Mouse (Mus musculus) limb, embryonic 13.5 days (tissue): ENCODE measurements around the gene Retreg1. TPM values are rescaled to one million over a fixed set of nuclear protein-coding genes. Genes with fewer than 3 reads are reported as not detected.

ENCODE experiments used
- ATAC-seq: fragments of 200-750 bp; cut with Nextera tagmentation; 2 replicates; pipeline ENCODE4 v1.8.0; 2017; ENCODE audit warnings: low read depth, moderate number of reproducible peaks, moderate TSS enrichment; ENCODE audit not compliant: low FRiP score
- H3K27ac ChIP-seq: fragments of 300-500 bp; sonication (generic); 2 replicates; pipeline ENCODE4 v1.5.1; 2015; ENCODE audit warnings: inconsistent platforms, mild to moderate bottlenecking, moderate library complexity
- H3K27me3 ChIP-seq: fragments of 300-500 bp; sonication (generic); 2 replicates; pipeline ENCODE4 v1.6.1; 2015; ENCODE audit warnings: mild to moderate bottlenecking, inconsistent platforms
- H3K36me3 ChIP-seq: fragments of 300-500 bp; sonication (generic); 2 replicates; pipeline ENCODE4 v1.6.1; 2015; ENCODE audit warnings: inconsistent platforms, mild to moderate bottlenecking, moderate library complexity
- H3K4me1 ChIP-seq: fragments of 300-500 bp; sonication (generic); 2 replicates; pipeline ENCODE4 v1.6.1; 2015; ENCODE audit warnings: inconsistent platforms
- H3K4me2 ChIP-seq: fragments of 300-500 bp; sonication (generic); replicated peaks from 2 replicates; pipeline ENCODE4 v1.6.1; 2015; ENCODE audit warnings: inconsistent platforms, mild to moderate bottlenecking, moderate library complexity
- H3K4me3 ChIP-seq: fragments of 300-500 bp; sonication (generic); 2 replicates; pipeline ENCODE4 v1.5.1; 2015; ENCODE audit warnings: moderate library complexity, mild to moderate bottlenecking, inconsistent platforms
- H3K9ac ChIP-seq: fragments of 300-500 bp; sonication (generic); 2 replicates; pipeline ENCODE4 v1.6.1; 2015; ENCODE audit warnings: mild to moderate bottlenecking, inconsistent platforms
- H3K9me3 ChIP-seq: fragments of 300-500 bp; sonication (generic); 2 replicates; pipeline ENCODE4 v1.6.1; 2016; ENCODE audit warnings: inconsistent platforms
- WGBS: fragments of 180-500 bp; shearing (Covaris S2); methylation state at CpG from one replicate; pipeline ENCODE4 v1.1.7; 2015; 5-methylcytosine and 5-hydroxymethylcytosine counted together
- polyA plus RNA-seq: library from polyadenylated mRNA; unstranded; fragments of >200 nt; fragmentation: Nextera tagmentation; extraction: Ambion mirVana; gene quantifications from 2 replicates; pipeline ENCODE4 v1.2.1, GENCODE M21; 2015

The Retreg1 gene
- polyA plus RNA-seq, 1 experiment from 2014 or later: 3.3 TPM

GRCm38 (mm10) chr15:25912911-25913310, 69.9 kb downstream of the Retreg1 start:
- no peaks in the 10 kb centered on the region for H3K9me3 ChIP-seq
- no peaks in the 10 kb centered on the region for H3K36me3 ChIP-seq
- WGBS: 86% methylated on average over 7 of the region's 7 CpGs
- H3K27me3 ChIP-seq: no peaks in the 10 kb centered on the region
- no peak overlapping the region for H3K27ac ChIP-seq
- H3K4me3 ChIP-seq: no peak overlapping the region
- no peak overlapping the region for H3K9ac ChIP-seq
- H3K4me1 ChIP-seq: peaks cover 12% of the 10 kb centered on the region
- no peak for ATAC-seq
- no peak overlapping the region for H3K4me2 ChIP-seq

- 84% methylated on average over 9 of the region's 9 CpGs for WGBS
- Histone ChIP-seq H3K27ac (no peak overlapping the region), H3K27me3 (no peaks in the 10 kb centered on the region), H3K4me1 (peaks cover 8% of the 10 kb centered on the region; the same call in 1 of the 2 replicates), H3K36me3 (no peaks in the 10 kb centered on the region), H3K4me2 (no peak overlapping the region), H3K9ac (no peak overlapping the region), H3K9me3 (no peaks in the 10 kb centered on the region), H3K4me3 (no peak overlapping the region)
- no peak for ATAC-seq
Measured at GRCm38 (mm10) chr15:25913659-25914058, 70.7 kb downstream of the Retreg1 start.

- H3K36me3 ChIP-seq: no peaks in the 10 kb centered on the region
- H3K27me3 ChIP-seq: no peaks in the 10 kb centered on the region
- no peak overlapping the region for H3K4me3 ChIP-seq
- no peak overlapping the region for H3K27ac ChIP-seq
- no peak for ATAC-seq
- H3K4me1 ChIP-seq: peaks cover 8% of the 10 kb centered on the region; the same call in 1 of the 2 replicates
- no peak overlapping the region for H3K9ac ChIP-seq
- no peaks in the 10 kb centered on the region for H3K9me3 ChIP-seq
- no peak overlapping the region for H3K4me2 ChIP-seq
- 88% methylated on average over 4 of the region's 4 CpGs for WGBS
Measured at GRCm38 (mm10) chr15:25914160-25914559, 71.2 kb downstream of the Retreg1 start.

GRCm38 (mm10) chr15:25915013-25915412, 72.0 kb downstream of the Retreg1 start:
- WGBS: 51% methylated on average over 10 of the region's 10 CpGs
- Histone ChIP-seq H3K9me3 (no peaks in the 10 kb centered on the region), H3K4me2 (no peak overlapping the region), H3K9ac (no peak overlapping the region), H3K27ac (no peak overlapping the region), H3K4me3 (no peak overlapping the region), H3K36me3 (no peaks in the 10 kb centered on the region), H3K27me3 (no peaks in the 10 kb centered on the region), H3K4me1 (peaks cover 8% of the 10 kb centered on the region; the same call in 1 of the 2 replicates)
- ATAC-seq: no peak

GRCm38 (mm10) chr15:25915574-25916205, 72.7 kb downstream of the Retreg1 start:
- H3K4me3 ChIP-seq: no peak overlapping the region
- H3K9ac ChIP-seq: no peak overlapping the region; the same call in 1 of the 2 replicates
- WGBS: 55% methylated on average over 11 of the region's 11 CpGs
- H3K9me3 ChIP-seq: no peaks in the 10 kb centered on the region
- no peaks in the 10 kb centered on the region for H3K27me3 ChIP-seq
- peaks cover 8% of the 10 kb centered on the region; the same call in 1 of the 2 replicates for H3K4me1 ChIP-seq
- ATAC-seq: no peak
- H3K27ac ChIP-seq: no peak overlapping the region
- no peaks in the 10 kb centered on the region for H3K36me3 ChIP-seq
- no peak overlapping the region for H3K4me2 ChIP-seq

GRCm38 (mm10) chr15:25916252-25916651, 73.3 kb downstream of the Retreg1 start:
- WGBS: 65% methylated on average over 2 of the region's 2 CpGs
- no peaks in the 10 kb centered on the region for H3K36me3 ChIP-seq
- no peak for ATAC-seq

GRCm38 (mm10) chr15:25918641-25919040, 75.7 kb downstream of the Retreg1 start:
- no peak overlapping the region for H3K27ac ChIP-seq
- peaks cover 8% of the 10 kb centered on the region; the same call in 1 of the 2 replicates for H3K4me1 ChIP-seq
- H3K27me3 ChIP-seq: no peaks in the 10 kb centered on the region
- ATAC-seq: no peak
- H3K4me2 ChIP-seq: no peak overlapping the region
- H3K36me3 ChIP-seq: no peaks in the 10 kb centered on the region
- WGBS: 91% methylated on average over 7 of the region's 7 CpGs
- H3K9me3 ChIP-seq: no peaks in the 10 kb centered on the region
- H3K9ac ChIP-seq: no peak overlapping the region
- no peak overlapping the region for H3K4me3 ChIP-seq

More at GRCm38 (mm10) chr15:25916252-25916651, 73.3 kb downstream of the Retreg1 start:
- Histone ChIP-seq H3K4me1 (peaks cover 8% of the 10 kb centered on the region; the same call in 1 of the 2 replicates), H3K4me2 (no peak overlapping the region), H3K9me3 (no peaks in the 10 kb centered on the region), H3K4me3 (no peak overlapping the region), H3K27ac (no peak overlapping the region), H3K9ac (no peak overlapping the region), H3K27me3 (no peaks in the 10 kb centered on the region)

- Histone ChIP-seq H3K4me1 (peaks cover 8% of the 10 kb centered on the region; the same call in 1 of the 2 replicates), H3K36me3 (no peaks in the 10 kb centered on the region), H3K9ac (no peak overlapping the region), H3K27ac (no peak overlapping the region), H3K9me3 (no peaks in the 10 kb centered on the region), H3K27me3 (no peaks in the 10 kb centered on the region), H3K4me2 (no peak overlapping the region), H3K4me3 (no peak overlapping the region)
- WGBS: 83% methylated on average over 4 of the region's 4 CpGs
- ATAC-seq: no peak
Measured at GRCm38 (mm10) chr15:25919995-25920394, 77.0 kb downstream of the Retreg1 start.

- Histone ChIP-seq H3K9ac (no peak overlapping the region), H3K4me2 (no peak overlapping the region), H3K4me3 (no peak overlapping the region), H3K27ac (no peak overlapping the region), H3K4me1 (0 out of 2 replicates have a peak, but pooled peaks cover under 1% of the 10 kb centered on the region), H3K27me3 (no peaks in the 10 kb centered on the region), H3K36me3 (no peaks in the 10 kb centered on the region), H3K9me3 (no peaks in the 10 kb centered on the region)
- WGBS: 88% methylated on average over 6 of the region's 6 CpGs
- ATAC-seq: no peak
Measured at GRCm38 (mm10) chr15:25920886-25921285, 77.9 kb downstream of the Retreg1 start.

GRCm38 (mm10) chr15:25922007-25922406, 79.0 kb downstream of the Retreg1 start:
- no peaks in the 10 kb centered on the region for H3K27me3 ChIP-seq
- H3K4me1 ChIP-seq: no peaks in the 10 kb centered on the region
- H3K4me2 ChIP-seq: no peak overlapping the region
- no peak for ATAC-seq
- no peaks in the 10 kb centered on the region for H3K9me3 ChIP-seq
- H3K9ac ChIP-seq: no peak overlapping the region
- H3K36me3 ChIP-seq: no peaks in the 10 kb centered on the region
- no peak overlapping the region for H3K27ac ChIP-seq
- 69% methylated on average over 2 of the region's 2 CpGs for WGBS
- H3K4me3 ChIP-seq: no peak overlapping the region

- Histone ChIP-seq H3K4me3 (no peak overlapping the region), H3K9ac (no peak overlapping the region), H3K27ac (no peak overlapping the region), H3K4me2 (no peak overlapping the region), H3K27me3 (no peaks in the 10 kb centered on the region), H3K9me3 (no peaks in the 10 kb centered on the region), H3K4me1 (no peaks in the 10 kb centered on the region), H3K36me3 (no peaks in the 10 kb centered on the region)
- WGBS: 88% methylated on average over 8 of the region's 8 CpGs
- ATAC-seq: no peak
Measured at GRCm38 (mm10) chr15:25923916-25924315, 80.9 kb downstream of the Retreg1 start.

- Histone ChIP-seq H3K9ac (no peak overlapping the region), H3K4me3 (no peak overlapping the region), H3K9me3 (no peaks in the 10 kb centered on the region), H3K27ac (no peak overlapping the region), H3K36me3 (no peaks in the 10 kb centered on the region), H3K4me2 (no peak overlapping the region), H3K4me1 (peaks cover 5% of the 10 kb centered on the region), H3K27me3 (no peaks in the 10 kb centered on the region)
- WGBS: 94% methylated on average over 4 of the region's 4 CpGs
- ATAC-seq: no peak
Measured at GRCm38 (mm10) chr15:25926171-25926570, 83.2 kb downstream of the Retreg1 start.

GRCm38 (mm10) chr15:25927106-25927505, 84.1 kb downstream of the Retreg1 start:
- Histone ChIP-seq H3K4me1 (peaks cover 5% of the 10 kb centered on the region), H3K27ac (no peak overlapping the region), H3K4me3 (no peak overlapping the region), H3K9me3 (no peaks in the 10 kb centered on the region), H3K9ac (no peak overlapping the region), H3K4me2 (no peak overlapping the region), H3K27me3 (no peaks in the 10 kb centered on the region), H3K36me3 (no peaks in the 10 kb centered on the region)
- 92% methylated on average over 14 of the region's 14 CpGs for WGBS
- ATAC-seq: no peak
